Mouse (Mus musculus): ENCODE results near the gene Atp8b5. TPM values are rescaled to one million over a fixed set of nuclear protein-coding genes. Genes with fewer than 3 reads are reported as not detected.

Gene Atp8b5
- polyA plus RNA-seq, 1 experiment from 2014 or later, result 0.43 TPM

DNA sequence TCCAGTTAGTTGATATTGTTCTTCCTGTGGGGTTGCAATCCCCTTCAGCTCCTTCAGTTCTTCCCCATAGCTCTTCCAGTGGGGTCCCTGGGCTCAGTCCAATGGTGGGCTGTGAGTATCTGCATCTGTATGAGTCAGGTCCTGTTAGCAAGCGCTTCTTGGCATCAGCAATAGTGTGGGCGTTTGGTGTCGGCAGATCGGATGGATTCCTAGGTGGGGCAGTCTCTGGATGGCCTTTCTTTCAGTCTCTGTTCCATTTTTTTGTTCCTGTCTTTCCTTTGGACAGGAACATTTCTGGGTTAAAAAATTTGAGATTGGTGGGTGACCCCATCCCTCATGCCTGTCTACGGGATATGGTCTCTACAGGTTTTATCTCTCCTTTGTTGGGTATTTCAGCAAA lies 18.5 kb downstream of the Atp8b5 start:
- no peak overlapping the region for H3K4me2 ChIP-seq (replicated peaks; ENCODE audit: low read depth, low read length)
- no peak overlapping the region for H3K27ac ChIP-seq (ENCODE audit: low read depth, low read length)
- no peaks in the 10 kb centered on the region for H3K4me1 ChIP-seq (ENCODE audit: control insufficient read depth, insufficient read depth, low read length)
- no peak for ATAC-seq (ENCODE audit: low FRiP score, low TSS enrichment)
- no peak overlapping the region for H3K9ac ChIP-seq (ENCODE audit: low read depth, low read length)
- H3K36me3 ChIP-seq (ENCODE audit: control insufficient read depth, insufficient read depth, low read length), result no peaks in the 10 kb centered on the region
- no peak overlapping the region for H3K4me3 ChIP-seq (ENCODE audit: low read length)
- WGBS, result 94% methylated on average over 5 of the region's 5 CpGs
- no peaks in the 10 kb centered on the region for H3K27me3 ChIP-seq (ENCODE audit: control insufficient read depth, insufficient read depth, low read length)
- H3K9me3 ChIP-seq (ENCODE audit: control insufficient read depth, low read length), result no peaks in the 10 kb centered on the region

DNA sequence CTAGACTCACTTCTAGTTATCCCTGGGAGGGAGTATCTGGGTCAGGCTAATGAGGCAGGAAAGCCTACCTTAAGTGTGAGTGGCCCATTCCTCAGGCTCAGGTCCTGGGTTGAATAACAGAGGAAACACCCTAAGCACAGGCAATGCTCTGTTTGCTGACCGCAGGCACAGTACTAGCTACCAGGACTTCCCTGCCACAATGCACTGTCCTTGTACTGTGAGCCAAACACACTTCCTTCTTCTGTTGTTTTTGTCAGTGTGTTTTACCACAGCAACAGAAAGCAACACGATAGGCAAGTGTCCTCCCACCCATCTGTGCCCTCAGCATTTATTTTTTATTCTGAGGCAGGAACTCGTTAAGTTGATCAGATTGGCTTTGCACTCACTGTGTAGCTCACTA lies 20.3 kb downstream of the Atp8b5 start:
- ATAC-seq (ENCODE audit: low FRiP score, low TSS enrichment), result no peak
- 59% methylated on average over 3 of the region's 3 CpGs for WGBS
- H3K4me1 ChIP-seq (ENCODE audit: control insufficient read depth, insufficient read depth, low read length), result no peaks in the 10 kb centered on the region
- no peaks in the 10 kb centered on the region for H3K27me3 ChIP-seq (ENCODE audit: control insufficient read depth, insufficient read depth, low read length)
- no peak overlapping the region for H3K27ac ChIP-seq (ENCODE audit: low read depth, low read length)
- no peaks in the 10 kb centered on the region for H3K36me3 ChIP-seq (ENCODE audit: control insufficient read depth, insufficient read depth, low read length)
- no peak overlapping the region for H3K4me3 ChIP-seq (ENCODE audit: low read length)
- H3K9ac ChIP-seq (ENCODE audit: low read depth, low read length), result no peak overlapping the region
- H3K9me3 ChIP-seq (ENCODE audit: control insufficient read depth, low read length), result no peaks in the 10 kb centered on the region
- H3K4me2 ChIP-seq (replicated peaks; ENCODE audit: low read depth, low read length), result no peak overlapping the region

DNA sequence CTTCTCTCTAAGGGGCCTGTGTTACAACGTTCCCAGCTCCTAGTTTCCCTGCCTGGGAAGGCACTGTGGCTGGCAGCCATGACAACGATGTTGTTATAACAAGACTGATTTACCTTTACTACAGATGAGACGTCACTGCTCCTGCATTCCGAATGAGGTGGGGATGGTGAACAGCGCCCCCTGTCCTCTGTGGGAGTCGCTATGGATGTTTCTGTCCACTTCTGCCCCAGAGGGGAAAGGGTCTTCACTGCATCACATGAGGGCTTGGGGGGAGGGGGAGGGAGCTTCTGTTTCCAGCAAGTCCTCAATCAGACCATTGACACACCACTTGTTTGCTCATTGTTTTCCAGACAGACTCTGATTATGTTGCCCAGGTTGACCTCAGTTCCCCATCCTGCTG lies 27.0 kb downstream of the Atp8b5 start:
- Histone ChIP-seq H3K4me3 (ENCODE audit: low read length) (no peak overlapping the region), H3K9ac (ENCODE audit: low read depth, low read length) (no peak overlapping the region), H3K27ac (ENCODE audit: low read depth, low read length) (no peak overlapping the region), H3K9me3 (ENCODE audit: control insufficient read depth, low read length) (no peaks in the 10 kb centered on the region), H3K36me3 (ENCODE audit: control insufficient read depth, insufficient read depth, low read length) (no peaks in the 10 kb centered on the region), H3K27me3 (ENCODE audit: control insufficient read depth, insufficient read depth, low read length) (no peaks in the 10 kb centered on the region), H3K4me2 (replicated peaks; ENCODE audit: low read depth, low read length) (no peak overlapping the region), H3K4me1 (ENCODE audit: control insufficient read depth, insufficient read depth, low read length) (no peaks in the 10 kb centered on the region)
- WGBS, result 39% methylated on average over 6 of the region's 6 CpGs
- no peak for ATAC-seq (ENCODE audit: low FRiP score, low TSS enrichment)

DNA sequence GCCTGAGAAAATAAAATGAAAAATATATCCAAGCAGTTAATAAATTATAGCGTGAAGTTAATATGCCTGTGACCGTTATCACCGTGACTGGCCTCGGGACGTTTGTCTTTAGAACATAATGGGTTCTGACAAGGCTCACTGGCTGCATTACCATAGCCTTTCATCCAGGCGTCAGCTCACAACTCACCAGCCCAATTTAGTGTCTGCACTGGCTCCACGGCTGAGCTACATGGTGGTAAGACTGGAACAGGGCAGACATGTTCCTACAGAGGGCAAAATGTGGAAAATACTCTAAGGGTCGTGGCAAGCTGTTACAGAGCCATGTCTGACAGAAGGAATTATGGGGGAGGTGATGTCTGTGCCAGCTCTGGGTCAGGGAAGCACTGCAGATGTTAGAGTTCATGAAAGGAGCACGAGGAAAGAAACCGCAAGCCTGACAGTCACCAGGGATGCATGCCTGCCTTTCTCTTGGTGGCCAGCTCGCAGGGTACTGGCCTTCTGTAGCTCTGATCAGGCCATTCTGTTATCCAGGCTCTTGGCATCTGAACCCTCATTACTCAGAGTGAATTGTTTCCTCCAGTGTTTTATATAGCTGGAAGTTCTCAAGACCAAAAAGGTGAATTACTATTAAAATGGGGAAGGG lies 42.9 kb downstream of the Atp8b5 start:
- no peak overlapping the region for H3K4me2 ChIP-seq (replicated peaks; ENCODE audit: low read depth, low read length)
- H3K4me3 ChIP-seq (ENCODE audit: low read length), result no peak overlapping the region
- H3K27ac ChIP-seq (ENCODE audit: low read depth, low read length), result no peak overlapping the region
- peaks cover 4% of the 10 kb centered on the region; the same call in 1 of the 2 replicates for H3K4me1 ChIP-seq (ENCODE audit: control insufficient read depth, insufficient read depth, low read length)
- no peaks in the 10 kb centered on the region for H3K36me3 ChIP-seq (ENCODE audit: control insufficient read depth, insufficient read depth, low read length)
- no peaks in the 10 kb centered on the region for H3K27me3 ChIP-seq (ENCODE audit: control insufficient read depth, insufficient read depth, low read length)
- 17% methylated on average over 11 of the region's 11 CpGs for WGBS
- no peaks in the 10 kb centered on the region for H3K9me3 ChIP-seq (ENCODE audit: control insufficient read depth, low read length)
- no peak overlapping the region for H3K9ac ChIP-seq (ENCODE audit: low read depth, low read length)
- no peak for ATAC-seq (ENCODE audit: low FRiP score, low TSS enrichment)

DNA sequence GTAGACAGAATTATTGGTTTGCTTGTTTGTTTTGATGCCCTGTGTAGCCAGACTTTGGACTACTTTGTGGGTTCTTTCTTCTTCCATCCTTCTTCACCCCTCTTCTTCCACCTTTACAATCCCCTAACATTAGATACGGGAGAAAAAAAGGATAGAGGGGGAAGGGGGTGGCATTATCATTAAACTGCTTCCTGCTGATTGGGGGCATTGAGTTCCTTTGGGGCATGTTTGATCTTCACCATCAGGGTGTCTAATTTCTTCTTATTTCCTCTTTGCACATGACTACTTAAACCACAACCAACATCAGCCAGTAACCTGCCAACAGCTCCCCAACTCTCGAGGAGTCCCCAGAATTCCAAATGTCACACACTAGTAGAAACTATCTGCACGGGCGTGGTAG lies 54.6 kb downstream of the Atp8b5 start:
- no peak for ATAC-seq (ENCODE audit: low FRiP score, low TSS enrichment)
- Histone ChIP-seq H3K36me3 (ENCODE audit: control insufficient read depth, insufficient read depth, low read length) (no peaks in the 10 kb centered on the region), H3K4me1 (ENCODE audit: control insufficient read depth, insufficient read depth, low read length) (no peaks in the 10 kb centered on the region), H3K9ac (ENCODE audit: low read depth, low read length) (no peak overlapping the region), H3K27me3 (ENCODE audit: control insufficient read depth, insufficient read depth, low read length) (no peaks in the 10 kb centered on the region), H3K4me3 (ENCODE audit: low read length) (no peak overlapping the region), H3K4me2 (replicated peaks; ENCODE audit: low read depth, low read length) (no peak overlapping the region), H3K27ac (ENCODE audit: low read depth, low read length) (no peak overlapping the region), H3K9me3 (ENCODE audit: control insufficient read depth, low read length) (no peaks in the 10 kb centered on the region)
- 80% methylated on average over 4 of the region's 4 CpGs for WGBS

DNA sequence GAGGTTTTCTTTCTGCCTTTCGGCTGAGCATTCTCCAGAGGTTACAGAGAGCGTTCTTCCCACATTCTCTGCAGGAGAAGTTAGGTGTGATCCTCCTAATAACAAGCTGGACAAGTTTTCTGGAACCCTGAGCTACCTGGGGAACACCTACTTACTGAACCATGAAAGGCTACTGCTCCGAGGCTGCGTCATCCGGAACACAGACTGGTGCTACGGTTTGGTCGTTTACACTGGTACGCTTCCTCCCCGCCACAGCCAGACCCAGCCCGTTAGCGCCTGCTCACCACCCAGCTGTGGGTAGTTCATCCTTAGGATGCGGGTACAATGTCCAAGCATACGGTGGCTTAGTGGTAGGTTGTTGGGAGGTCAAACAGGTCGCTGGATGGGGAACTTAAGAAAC lies 55.4 kb downstream of the Atp8b5 start:
- Histone ChIP-seq H3K27me3 (ENCODE audit: control insufficient read depth, insufficient read depth, low read length) (no peaks in the 10 kb centered on the region), H3K27ac (ENCODE audit: low read depth, low read length) (no peak overlapping the region), H3K9ac (ENCODE audit: low read depth, low read length) (no peak overlapping the region), H3K4me2 (replicated peaks; ENCODE audit: low read depth, low read length) (no peak overlapping the region), H3K36me3 (ENCODE audit: control insufficient read depth, insufficient read depth, low read length) (no peaks in the 10 kb centered on the region), H3K4me1 (ENCODE audit: control insufficient read depth, insufficient read depth, low read length) (no peaks in the 10 kb centered on the region), H3K4me3 (ENCODE audit: low read length) (no peak overlapping the region), H3K9me3 (ENCODE audit: control insufficient read depth, low read length) (no peaks in the 10 kb centered on the region)
- 70% methylated on average over 14 of the region's 14 CpGs for WGBS
- no peak for ATAC-seq (ENCODE audit: low FRiP score, low TSS enrichment)

DNA sequence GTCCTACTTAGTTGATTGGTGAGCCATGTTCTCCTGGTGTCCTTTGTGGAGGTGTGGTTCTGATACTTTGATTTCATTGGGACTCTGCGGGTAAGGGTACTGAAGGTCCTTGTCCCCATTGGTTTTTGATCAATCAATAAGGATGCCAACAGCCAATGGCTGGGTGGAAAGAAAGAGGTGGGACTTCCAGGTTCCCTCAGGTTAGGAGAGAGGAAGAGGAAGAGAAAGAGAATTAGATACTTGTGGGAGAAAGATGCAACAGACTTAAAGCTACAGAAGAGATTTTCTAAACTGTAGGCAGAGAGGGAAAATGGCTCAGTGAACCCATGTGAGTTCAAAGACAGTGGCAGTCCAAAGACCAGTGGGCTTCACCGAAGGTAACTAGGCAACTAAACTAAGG lies 60.2 kb downstream of the Atp8b5 start:
- no peaks in the 10 kb centered on the region for H3K9me3 ChIP-seq (ENCODE audit: control insufficient read depth, low read length)
- no peaks in the 10 kb centered on the region for H3K4me1 ChIP-seq (ENCODE audit: control insufficient read depth, insufficient read depth, low read length)
- H3K4me3 ChIP-seq (ENCODE audit: low read length), result no peak overlapping the region
- WGBS, result 96% methylated on average over 2 of the region's 2 CpGs
- no peak overlapping the region for H3K9ac ChIP-seq (ENCODE audit: low read depth, low read length)
- H3K4me2 ChIP-seq (replicated peaks; ENCODE audit: low read depth, low read length), result no peak overlapping the region
- no peak for ATAC-seq (ENCODE audit: low FRiP score, low TSS enrichment)
- H3K27me3 ChIP-seq (ENCODE audit: control insufficient read depth, insufficient read depth, low read length), result no peaks in the 10 kb centered on the region
- H3K27ac ChIP-seq (ENCODE audit: low read depth, low read length), result no peak overlapping the region
- no peaks in the 10 kb centered on the region for H3K36me3 ChIP-seq (ENCODE audit: control insufficient read depth, insufficient read depth, low read length)

DNA sequence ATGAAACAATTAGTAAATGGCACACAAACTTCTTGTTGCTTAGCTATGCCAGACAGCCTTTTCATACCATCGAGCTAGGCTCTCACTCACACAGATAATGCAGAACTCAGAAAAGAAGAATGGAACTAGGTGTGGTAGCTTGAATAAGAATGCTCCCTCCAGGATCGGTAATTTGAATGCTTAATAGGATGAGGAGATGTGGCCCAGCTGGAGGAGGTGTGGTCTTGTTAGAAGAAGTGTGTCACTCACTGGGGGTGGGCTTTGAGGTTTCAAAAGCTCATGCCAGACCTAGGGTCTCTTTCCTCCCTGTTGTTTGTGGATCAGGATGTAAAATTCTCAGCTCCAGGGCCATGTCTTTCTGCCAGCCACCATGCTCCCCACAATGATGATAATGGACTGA lies 67.8 kb downstream of the Atp8b5 start:
- H3K27me3 ChIP-seq (ENCODE audit: control insufficient read depth, insufficient read depth, low read length), result no peaks in the 10 kb centered on the region
- no peak overlapping the region for H3K4me3 ChIP-seq (ENCODE audit: low read length)
- no peak overlapping the region for H3K4me2 ChIP-seq (replicated peaks; ENCODE audit: low read depth, low read length)
- 59% methylated on average over 2 of the region's 2 CpGs for WGBS
- H3K9me3 ChIP-seq (ENCODE audit: control insufficient read depth, low read length), result peaks cover 10% of the 10 kb centered on the region
- H3K4me1 ChIP-seq (ENCODE audit: control insufficient read depth, insufficient read depth, low read length), result no peaks in the 10 kb centered on the region
- no peak for ATAC-seq (ENCODE audit: low FRiP score, low TSS enrichment)
- H3K27ac ChIP-seq (ENCODE audit: low read depth, low read length), result no peak overlapping the region
- H3K36me3 ChIP-seq (ENCODE audit: control insufficient read depth, insufficient read depth, low read length), result no peaks in the 10 kb centered on the region
- H3K9ac ChIP-seq (ENCODE audit: low read depth, low read length), result no peak overlapping the region

DNA sequence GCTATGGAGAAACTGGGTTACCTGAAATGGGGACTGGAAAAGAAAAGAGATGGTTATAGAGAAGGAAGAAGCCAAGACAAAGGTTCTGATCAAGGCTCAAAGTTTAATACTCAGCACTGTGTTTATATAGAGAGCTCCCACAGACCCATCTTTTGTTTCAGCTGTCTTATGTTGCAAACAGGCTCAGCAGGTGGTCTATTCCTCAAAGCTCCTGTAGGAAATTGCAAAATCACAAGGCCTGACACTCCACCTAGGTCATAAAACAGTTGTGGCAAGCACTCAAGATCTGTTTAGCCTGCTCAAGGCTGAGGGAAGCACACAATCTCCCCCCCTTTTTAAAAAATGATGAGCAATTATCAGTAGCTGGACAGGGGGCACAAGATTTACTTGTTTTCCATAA lies 69.2 kb downstream of the Atp8b5 start:
- no peak overlapping the region for H3K27ac ChIP-seq (ENCODE audit: low read depth, low read length)
- no peak overlapping the region for H3K9ac ChIP-seq (ENCODE audit: low read depth, low read length)
- no peak overlapping the region for H3K4me2 ChIP-seq (replicated peaks; ENCODE audit: low read depth, low read length)
- ATAC-seq (ENCODE audit: low FRiP score, low TSS enrichment), result no peak
- H3K27me3 ChIP-seq (ENCODE audit: control insufficient read depth, insufficient read depth, low read length), result no peaks in the 10 kb centered on the region
- no peaks in the 10 kb centered on the region for H3K36me3 ChIP-seq (ENCODE audit: control insufficient read depth, insufficient read depth, low read length)
- no peaks in the 10 kb centered on the region for H3K4me1 ChIP-seq (ENCODE audit: control insufficient read depth, insufficient read depth, low read length)
- no peak overlapping the region for H3K4me3 ChIP-seq (ENCODE audit: low read length)
- H3K9me3 ChIP-seq (ENCODE audit: control insufficient read depth, low read length), result peaks cover 10% of the 10 kb centered on the region

All from kidney, embryonic 14.5 days (tissue).